Mouse (Mus musculus): ENCODE data around the gene Dnajc12. TPM values are rescaled to one million over a fixed set of nuclear protein-coding genes. Genes with fewer than 3 reads are reported as not detected.
"Not testable (repeated sequence)": the region's sequence is repeated elsewhere in the genome, so short reads cannot be mapped to it uniquely, and the experiment has no call there.

The Dnajc12 gene
- total RNA-seq (2021), result 10 to 100 TPM in 1 of 2 experiments, 1 to 10 TPM in 1; 9.4 to 10.9 TPM
- long read RNA-seq, experiment 1, transcript Dnajc12-201 (5 exons, 3,025 nt), result major isoform, 11 of 13 reads
- long read RNA-seq, experiment 1, partial matches to known transcripts, result 0 of 13 reads
- long read RNA-seq, experiment 1, other reads (novel, unspliced or antisense), result 2 of 13 reads
- long read RNA-seq, experiment 2, transcript Dnajc12-201 (5 exons, 3,025 nt), result major isoform, 14 of 14 reads
- long read RNA-seq, experiment 2, partial matches to known transcripts, result 0 of 14 reads
- long read RNA-seq, experiment 2, other reads (novel, unspliced or antisense), result 0 of 14 reads

DNA sequence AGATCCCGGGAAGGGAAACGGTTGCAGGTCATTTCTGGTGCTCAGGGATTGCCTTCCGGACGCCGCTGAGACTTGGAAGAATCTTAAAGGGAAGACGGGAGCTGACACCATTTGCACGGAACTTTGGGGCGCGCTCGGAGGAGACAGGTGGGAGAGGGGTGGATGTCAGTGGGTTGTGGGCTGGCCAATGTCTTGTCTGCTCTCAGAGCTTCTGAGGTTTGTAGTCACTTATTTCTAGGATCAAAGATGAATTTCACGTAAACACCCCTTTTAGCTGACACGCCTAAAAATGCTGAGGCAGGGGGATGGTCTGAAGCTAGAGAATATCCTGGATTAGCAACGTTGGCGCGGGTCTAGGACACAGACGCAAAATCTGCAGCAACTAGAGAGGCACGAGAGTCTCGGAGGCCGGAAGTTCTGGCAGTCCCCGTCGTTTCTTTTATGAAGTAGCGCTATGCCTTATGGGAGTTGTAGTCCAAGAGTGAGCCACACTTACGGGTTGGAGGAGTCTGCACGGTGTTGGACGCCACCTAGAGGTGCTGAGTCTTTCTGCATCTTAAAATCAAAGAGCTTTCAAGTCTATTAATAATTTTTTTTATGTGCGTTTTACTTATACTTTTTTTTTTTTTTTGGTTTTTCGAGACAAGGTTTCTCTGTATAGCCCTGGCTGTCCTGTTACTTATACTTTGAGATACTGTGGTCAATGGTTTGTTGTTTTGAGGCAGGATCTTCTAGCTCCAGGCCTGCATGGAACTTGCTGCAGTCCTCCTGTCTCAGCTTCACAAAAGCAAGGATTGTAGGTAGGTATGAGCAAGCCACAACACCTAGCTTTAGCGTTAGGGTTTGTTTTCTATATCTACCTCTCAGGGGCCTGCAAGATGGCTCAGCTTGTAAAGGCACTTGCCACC is at the start of gene Dnajc12:
Gene Dnajc12 (plus strand): TSS at position 72 of the 908 bp plus-strand sequence.
- peak; percentile 39 to 75 for DNase-seq (ENCODE audit: low spot score in 2 of 2)

DNA sequence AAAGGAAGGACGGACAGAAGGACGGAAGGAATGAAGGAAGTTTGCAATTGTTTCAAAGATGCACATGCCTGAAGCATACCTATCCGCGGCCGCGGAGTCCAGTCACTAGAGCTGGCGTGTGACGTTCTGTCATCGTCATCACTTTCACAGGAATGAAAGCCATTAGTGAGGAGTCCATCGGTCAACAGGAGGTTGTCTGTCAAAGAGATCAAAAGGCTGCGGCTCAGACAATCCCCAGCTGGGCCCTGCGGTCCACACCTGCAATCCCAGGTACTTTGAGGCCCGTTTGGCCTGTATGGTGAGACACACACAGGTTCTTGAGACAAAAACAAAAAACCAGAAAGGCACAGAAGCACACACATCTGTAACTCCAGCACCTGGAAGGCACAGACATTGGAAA is 45.3 kb upstream of the Dnajc12 start:
- no peak for DNase-seq (ENCODE audit: low spot score in 2 of 2)

DNA sequence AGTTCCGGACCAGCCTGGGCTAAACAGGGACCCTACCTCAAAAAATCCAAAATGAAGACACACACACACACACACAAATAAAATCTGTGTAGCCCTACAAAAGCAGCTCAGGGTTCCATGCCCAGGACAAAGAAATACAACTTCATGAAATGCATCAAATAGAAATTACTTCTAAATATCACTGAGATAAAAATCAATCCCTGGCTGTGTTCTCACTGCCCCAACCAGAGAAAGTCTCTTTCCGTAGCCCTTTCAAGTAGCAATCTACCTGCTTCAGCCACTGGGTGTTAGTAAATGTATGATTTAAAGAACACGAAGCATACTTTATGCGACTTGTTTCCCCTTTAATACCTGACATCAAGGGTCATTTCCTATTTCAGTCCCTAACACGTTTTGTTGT is 44.9 kb upstream of the Dnajc12 start:
- DNase-seq (ENCODE audit: low spot score in 2 of 2), result no peak

DNA sequence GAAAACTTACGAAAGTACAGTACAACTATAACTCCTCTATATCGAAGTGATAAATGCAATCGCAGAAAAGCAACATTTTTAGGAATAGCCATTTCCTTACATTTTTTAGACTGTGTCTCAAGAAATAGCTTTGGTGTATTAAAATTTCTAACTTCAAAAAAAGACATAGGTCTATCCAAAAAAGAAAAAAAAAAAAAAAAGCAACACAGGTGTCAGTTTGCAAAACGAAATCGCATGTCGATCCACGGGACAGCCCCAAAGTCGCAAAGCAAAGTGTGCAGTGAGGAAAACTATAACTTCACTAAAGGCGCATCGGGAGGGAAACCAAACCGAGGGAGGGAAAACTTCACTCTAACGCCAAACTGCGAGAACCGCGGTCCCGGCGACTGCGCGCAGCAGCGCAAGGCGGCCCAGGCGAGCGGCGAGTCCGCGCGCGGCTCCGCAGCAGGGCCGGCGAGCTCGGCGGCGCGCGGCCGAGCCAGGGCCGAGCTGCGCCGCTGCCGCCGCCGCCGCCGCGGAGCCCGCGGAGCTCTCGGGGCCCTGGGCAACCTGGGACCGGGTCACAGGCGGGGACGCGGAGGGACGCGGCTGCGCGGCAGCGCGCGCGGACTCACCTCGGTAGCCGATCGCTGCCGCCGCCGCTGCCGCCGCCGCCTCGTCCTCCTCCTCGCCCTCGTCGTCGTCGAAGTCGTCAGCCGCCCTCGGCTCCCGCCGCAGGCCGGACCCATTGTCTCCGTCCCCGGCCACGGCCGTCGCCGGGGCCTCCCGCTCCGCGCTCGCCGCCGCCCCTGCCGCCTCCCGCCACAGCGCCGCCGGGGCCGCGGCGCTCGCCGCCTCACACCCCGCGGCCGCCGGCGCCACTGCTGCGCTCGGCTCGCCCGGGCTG is 44.0 kb upstream of the Dnajc12 start:
- DNase-seq (ENCODE audit: low spot score in 2 of 2), result peak; percentile 38 to 69

DNA sequence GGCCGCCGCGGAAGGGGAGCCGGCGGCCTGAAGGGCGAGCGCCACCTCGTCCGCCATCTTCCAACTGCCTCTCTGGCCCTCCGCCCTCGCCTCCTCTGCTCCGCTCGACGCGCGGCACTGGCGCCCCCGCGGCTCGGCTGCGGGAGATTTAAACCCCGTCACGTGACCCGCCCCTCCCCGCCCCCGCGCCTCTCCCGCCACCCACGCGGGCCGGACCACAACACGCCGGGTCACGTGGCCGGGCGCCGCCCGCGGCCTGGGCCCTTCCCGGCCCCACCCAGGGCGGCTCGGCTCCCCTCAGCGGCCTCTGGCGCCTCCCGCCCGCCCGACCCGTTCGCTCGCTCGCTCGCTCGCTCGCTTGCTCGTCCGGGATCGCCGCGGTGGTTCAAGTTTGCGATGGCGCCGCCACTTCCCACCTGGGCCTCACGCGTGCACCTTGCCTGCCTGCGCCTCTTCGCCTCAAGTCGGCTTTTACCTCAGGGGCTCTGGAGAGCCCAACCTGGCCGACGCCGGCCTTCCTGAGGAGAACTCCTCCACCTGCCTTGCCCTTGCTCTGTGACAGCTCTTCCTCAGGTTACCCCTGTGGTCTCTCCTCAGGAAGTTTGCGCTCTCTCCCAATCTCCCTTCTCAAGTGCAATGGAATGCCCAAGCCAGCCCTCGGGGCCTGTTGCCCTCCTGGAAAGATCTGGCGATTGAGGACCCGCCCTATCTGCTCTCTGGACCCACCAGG is 43.2 kb upstream of the Dnajc12 start:
- DNase-seq (ENCODE audit: low spot score in 2 of 2), result peak; percentile 89 to 91

DNA sequence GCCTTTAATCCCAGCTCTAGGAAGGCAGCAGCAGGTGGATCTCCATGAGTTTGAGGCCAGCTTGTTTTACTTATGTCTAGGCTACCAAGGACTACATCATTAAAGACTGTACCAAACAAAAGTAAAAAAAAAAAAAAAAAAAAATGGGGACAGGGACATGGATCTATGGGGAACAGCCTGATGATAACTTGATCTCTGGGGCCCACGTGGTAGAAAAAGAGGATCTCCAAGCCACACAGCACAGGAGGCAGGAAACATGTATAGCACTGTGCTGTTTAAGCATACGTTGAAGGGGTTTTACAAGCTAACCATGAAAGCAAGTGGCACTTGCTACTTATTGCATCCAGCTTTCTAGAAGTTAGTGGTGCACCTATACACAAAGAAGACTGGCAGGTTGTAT is 40.9 kb upstream of the Dnajc12 start:
- DNase-seq (ENCODE audit: low spot score in 2 of 2), result no peak

DNA sequence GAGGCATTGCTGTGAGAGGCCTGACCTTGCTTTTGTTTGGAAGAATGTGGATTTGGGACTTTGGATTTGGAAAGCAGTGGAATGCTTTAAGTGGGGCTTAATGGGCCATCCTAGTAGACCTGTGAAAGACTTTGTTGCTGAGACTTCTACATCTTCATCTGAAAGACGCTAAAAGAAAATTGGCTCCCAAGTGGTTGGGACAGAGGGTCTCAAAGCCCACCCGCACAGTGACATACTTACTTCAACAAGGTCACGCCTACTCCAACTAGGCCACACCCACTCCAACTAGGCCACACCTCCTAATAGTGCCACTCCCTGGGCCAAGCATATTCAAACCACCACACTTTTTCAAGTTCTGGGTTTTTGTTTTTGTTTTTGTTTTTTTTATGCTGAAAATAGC is 37.5 kb upstream of the Dnajc12 start:
- no peak for DNase-seq (ENCODE audit: low spot score in 2 of 2)

DNA sequence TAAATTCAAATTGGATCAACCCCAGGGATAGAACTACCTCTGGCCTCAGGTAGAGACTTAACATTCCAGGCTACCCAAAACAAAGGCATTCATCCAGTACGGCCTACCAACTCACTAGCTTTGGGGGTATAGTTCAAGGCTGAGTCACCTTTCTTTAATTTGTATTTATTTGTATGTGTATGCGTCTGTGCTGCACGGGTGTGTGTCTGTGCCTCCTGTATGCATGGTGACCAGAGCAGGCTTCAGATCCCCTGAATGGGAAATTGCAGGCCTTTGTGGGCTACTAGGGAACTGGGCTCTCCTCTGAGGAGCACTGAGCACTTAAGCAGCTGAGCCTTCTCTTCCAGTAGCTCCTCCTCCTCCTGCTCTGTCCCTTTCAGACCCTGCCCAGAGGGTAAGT is 34.0 kb upstream of the Dnajc12 start:
- DNase-seq (ENCODE audit: low spot score in 2 of 2), result no peak

DNA sequence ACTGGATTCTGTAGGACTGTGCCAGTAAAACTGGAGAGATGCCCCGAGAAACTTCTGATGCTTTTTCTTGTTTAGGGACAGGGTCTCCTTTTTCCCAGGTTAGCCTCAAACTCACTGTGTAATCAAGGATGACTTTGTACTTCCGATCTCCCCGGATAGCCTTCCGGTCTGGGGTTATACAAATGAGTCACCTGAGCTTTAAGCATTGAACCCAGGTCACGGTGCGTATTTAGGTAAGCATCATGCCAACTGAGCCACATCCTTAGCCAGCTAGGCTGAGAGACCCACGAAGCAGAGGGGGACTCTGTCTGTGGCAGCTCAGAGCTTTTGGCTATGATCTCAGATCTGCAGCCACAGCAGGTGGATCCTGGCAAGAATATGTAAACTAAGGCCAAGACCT is 31.6 kb upstream of the Dnajc12 start:
- DNase-seq (ENCODE audit: low spot score in 2 of 2), result no peak

DNA sequence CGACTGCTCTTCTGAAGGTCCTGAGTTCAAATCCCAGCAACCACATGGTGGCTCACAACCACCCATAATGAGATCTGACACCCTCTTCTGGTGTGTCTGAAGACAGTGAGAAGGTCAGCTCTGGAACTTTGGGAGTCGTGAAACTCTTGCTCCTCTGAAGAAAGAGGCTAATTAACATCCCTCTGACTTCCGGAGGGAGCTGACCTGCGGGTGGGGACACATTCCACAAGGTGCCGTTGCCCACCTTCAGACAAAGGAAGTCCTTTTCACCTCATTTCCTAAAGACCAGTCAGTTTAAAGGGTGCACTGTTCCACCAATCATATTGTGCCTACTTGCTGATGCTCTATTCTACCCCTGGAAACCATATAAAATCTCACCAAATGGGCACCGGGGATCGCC is 31.1 kb upstream of the Dnajc12 start:
- DNase-seq (ENCODE audit: low spot score in 2 of 2), result not testable (repeated sequence)

DNA sequence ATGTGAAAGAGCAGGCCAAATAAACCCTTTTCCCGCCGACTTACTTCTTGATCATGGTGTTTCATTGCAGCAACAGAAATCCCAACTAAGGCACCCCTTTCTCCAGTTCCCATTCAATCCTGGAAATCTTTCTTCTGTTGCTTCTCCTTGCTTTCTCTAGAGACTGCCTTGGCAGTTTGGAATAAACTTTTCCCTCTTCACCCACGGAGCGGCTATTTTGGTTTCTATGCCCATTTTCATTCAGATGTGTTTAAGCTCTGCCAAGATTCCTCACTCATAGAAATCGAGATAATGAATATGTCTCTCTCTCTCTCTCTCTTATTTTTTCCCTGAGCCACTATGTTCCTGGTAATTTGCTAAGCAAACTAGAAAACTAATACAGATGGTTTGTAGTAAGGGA is 30.1 kb upstream of the Dnajc12 start:
- DNase-seq (ENCODE audit: low spot score in 2 of 2), result no peak

DNA sequence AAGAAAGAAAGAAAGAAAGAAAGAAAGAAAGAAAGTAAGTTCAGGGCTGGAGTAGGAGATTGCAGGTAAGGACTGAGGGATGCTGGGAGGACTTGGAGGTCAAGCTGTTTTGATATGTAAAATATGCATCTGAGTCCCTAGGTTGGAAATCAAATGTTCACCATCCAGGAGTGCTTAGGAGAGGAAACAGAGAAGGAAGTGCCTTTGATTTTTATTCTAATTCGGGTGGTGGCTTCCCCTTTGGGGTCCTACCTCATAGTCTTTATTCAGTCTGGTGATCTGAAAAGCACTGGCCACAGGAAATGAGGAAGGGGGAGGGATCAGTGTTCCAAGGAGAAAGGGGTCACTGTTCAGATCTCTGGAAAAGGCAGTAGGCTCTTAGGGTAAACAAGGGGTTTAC is 21.7 kb upstream of the Dnajc12 start:
- DNase-seq (ENCODE audit: low spot score in 2 of 2), result no peak

DNA sequence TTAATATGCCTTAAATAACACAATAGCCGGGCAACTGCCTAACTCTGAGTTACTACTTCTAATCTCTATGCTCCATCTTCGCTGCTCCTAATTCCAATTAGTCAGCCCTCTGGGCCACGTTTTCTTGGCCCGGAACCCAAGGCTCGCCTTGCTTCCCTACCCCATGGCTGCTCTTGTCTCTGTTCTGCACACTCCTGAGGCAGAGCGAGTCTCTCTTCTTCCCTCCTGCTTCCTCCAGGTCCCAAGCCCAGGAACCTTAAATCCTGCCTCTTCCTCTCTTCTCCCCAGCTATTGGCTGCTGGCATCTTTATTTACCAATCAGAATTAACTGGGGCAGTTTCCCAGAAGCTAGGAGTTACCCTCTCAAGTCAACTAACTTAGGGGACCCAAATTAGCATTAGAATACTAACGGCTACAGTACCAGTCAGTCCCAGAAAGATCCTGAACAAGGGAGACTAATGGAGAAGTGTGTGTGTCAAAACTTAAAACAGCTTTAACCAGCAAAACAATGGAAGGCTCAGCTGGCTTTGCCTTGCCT is 16.3 kb upstream of the Dnajc12 start:
- no peak for DNase-seq (ENCODE audit: low spot score in 2 of 2)

DNA sequence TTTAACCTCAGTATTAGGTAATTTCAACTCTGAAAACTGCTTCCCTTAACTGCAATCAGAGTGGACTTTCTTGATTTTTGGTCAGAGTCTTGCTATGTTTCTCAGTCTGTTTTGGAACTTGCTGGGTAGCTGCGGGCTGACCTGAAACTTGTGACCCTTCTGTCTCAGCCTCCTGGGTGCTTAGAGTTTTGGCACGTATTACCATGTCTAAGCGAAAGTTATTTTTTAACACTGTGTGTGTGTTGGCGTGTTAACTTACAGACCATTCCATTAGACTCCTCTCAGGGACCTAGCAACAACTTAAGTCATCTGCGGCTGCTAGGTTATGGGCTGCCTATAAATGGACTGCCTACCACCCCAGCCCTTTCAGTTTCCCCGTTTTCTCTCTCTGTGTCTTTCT is 14.9 kb upstream of the Dnajc12 start:
- DNase-seq (ENCODE audit: low spot score in 2 of 2), result no peak

DNA sequence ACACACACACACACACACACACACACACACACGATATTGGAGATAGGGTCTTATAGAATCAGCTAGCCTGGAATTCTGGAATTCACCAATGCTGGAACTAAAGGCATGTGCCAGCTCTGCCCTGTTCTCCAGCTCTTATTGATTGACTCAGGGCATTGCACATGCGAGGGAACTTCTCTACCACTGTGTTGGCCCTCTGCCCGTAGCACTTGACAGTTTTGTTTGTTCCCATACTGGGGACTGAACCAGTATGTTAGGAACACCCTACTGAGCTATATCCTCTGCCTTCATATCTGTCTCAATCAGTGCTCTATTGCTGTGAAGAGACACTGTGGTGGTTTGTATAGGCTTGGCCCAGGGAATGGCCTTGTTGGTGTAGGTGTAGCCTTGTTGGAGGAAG is 14.2 kb upstream of the Dnajc12 start:
- no peak for DNase-seq (ENCODE audit: low spot score in 2 of 2)

DNA sequence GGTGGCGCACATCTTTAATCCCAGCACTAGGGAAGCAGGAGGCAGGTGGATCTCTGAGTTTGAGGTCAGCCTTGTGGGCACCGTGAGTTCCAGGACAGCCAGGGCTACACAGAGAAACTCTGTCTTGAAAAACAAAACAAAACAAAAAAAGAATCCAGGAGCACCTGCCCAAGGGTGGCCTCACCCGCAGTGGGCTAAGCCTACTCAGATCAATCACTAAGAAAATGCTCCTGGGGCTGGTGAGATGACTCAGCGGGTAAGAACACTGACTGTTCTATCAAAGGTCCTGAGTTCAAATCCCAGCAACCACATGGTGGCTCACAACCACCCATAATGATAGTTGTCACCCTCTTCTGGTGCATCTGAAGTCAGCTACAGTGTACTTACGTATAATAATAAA is 5.9 kb upstream of the Dnajc12 start:
- DNase-seq (ENCODE audit: low spot score in 2 of 2), result no peak

DNA sequence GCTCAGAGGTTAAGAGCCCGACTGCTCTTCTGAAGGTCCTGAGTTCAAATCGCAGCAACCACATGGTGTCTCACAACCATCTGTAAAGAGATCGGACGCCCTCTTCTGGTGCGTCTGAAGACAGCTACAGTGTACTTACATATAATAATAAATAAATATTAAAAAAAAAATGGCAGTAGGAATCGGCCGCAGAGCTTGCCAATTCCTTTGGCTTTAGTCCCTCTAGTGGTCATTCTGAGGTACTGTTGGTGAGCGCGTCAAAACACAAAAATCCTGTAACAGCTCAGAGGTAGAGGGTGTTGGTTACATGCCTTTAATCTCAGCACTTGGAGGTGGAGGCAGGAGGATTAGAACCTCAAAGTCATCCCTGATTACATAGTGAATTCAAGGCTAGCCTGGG is 4.8 kb upstream of the Dnajc12 start:
- DNase-seq (ENCODE audit: low spot score in 2 of 2), result peak in 1 of 2 experiments; percentile 30

DNA sequence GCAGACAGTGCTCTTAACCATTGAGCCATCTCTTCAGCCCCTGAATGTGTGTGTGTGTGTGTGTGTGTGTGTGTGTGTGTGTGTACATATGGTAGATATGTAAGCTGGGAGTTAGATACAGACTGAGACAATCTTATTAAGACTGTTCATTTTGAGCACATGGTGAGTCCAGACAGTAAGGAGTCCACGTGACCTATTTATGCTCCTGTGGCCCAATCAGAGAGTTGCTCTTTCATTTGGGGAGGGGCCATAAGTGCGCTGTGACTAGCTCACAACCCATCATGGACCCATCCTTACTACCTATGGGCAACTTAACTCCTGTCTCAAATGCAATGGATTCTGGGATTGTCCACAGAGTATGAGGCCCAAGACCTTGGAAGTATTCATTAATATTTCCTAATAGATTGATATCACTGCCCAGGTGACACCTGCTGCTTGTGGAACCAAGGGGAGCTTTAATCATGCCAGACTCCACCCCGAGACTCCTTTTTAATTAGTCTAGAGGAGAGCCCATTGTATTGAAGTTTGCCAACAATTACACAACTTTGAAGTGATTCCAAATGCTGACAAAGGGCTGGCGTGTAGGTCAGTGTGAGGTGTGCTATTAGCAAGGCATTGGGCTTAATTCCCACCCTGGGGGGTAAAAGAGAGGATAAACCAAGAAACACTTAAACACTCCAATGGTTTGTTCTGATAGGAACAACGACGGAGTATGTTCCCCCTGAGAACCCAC is 3.1 kb upstream of the Dnajc12 start:
- no peak for DNase-seq (ENCODE audit: low spot score in 2 of 2)

DNA sequence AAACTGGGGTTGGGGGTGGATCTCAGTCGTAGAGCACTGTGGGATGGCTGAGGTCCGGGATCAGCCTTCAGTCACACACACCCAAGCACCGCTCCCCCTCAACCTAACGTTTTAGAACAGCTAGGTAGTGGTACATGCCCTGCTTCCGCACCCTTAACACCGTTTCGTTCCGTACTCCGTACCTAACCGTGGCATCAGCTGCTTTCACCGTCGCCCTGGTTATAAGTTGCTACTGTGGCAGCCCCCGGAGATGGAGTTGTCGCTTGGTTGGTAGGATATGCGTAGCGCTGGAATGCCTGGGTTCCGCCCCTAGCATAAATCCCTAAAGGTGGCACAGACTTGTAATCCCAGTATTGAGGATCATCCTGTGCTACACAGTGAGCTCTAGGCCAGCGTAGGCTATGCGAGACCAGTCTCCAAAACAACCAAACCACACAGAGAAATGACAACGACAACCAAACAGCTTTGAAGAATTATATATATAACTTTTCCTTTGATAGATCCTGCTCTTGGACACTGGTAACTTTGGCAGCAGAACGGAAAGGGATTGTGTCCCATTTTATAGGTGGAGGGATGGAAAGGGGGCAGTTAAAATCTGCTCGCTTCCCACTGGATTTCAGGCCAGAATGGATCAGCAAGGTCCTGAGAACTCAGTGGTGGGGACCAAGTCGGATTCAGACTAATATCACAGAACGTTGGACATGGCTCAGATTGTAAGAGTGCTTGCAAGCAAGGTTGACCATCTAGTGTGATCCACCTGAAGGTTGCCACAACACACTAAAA is 554 bp upstream of the Dnajc12 start, which contains the start of gene Sirt1:
Gene Sirt1 (minus strand): TSS at position 207 of the 783 bp plus-strand sequence.
- no peak for DNase-seq (ENCODE audit: low spot score in 2 of 2)
